Mouse (Mus musculus) MEL (cell line): ENCODE measurements around the gene Lrrn4cl.

Source experiments
- CTCF ChIP-seq, 3 experiments: IDR thresholded peaks in 2 of 3; conservative IDR thresholded peaks in 1 of 3; 2 replicates each; pipeline ENCODE4 v1.5.1; 2011 to 2012; ENCODE audit warnings: low read length in 3 of 3, low read depth in 2 of 3, mild to moderate bottlenecking in 2 of 3, improper control_type of control experiment in 1 of 3, inconsistent platforms in 1 of 3, mixed read lengths in 1 of 3, moderate library complexity in 1 of 3; ENCODE audit not compliant: control insufficient read depth in 1 of 3, insufficient read depth in 1 of 3, poor library complexity in 1 of 3, severe bottlenecking in 1 of 3
- EP300 ChIP-seq, 2 experiments: IDR thresholded peaks; 2 replicates each; pipeline ENCODE4 v1.6.1; 2011; ENCODE audit warnings: improper control_type of control experiment in 2 of 2, low read length in 2 of 2, low read depth in 1 of 2, mild to moderate bottlenecking in 1 of 2
- MAFK ChIP-seq: IDR thresholded peaks from 2 replicates; pipeline ENCODE4 v1.6.1; 2011; ENCODE audit warnings: low read depth, mild to moderate bottlenecking, low read length, improper control_type of control experiment, borderline replicate concordance
- MAZ ChIP-seq: IDR thresholded peaks from 2 replicates; pipeline ENCODE4 v1.6.1; 2012; ENCODE audit warnings: low read depth, mild to moderate bottlenecking, inconsistent platforms, low read length, improper control_type of control experiment
- MXI1 ChIP-seq: IDR thresholded peaks from 2 replicates; pipeline ENCODE4 v1.6.1; 2011; ENCODE audit warnings: mild to moderate bottlenecking, low read depth, low read length, improper control_type of control experiment
- NRF1 ChIP-seq: IDR thresholded peaks from 2 replicates; pipeline ENCODE4 v1.6.1; 2014; ENCODE audit warnings: low read depth, mild to moderate bottlenecking, inconsistent platforms, low read length, improper control_type of control experiment, moderate library complexity; ENCODE audit not compliant: poor library complexity, insufficient read depth, severe bottlenecking
- POLR2A ChIP-seq, 2 experiments: IDR thresholded peaks; 2 replicates each; pipeline ENCODE4 v1.6.1; 2011 to 2012; ENCODE audit warnings: low read length in 2 of 2, mild to moderate bottlenecking in 2 of 2, control low read depth in 1 of 2, improper control_type of control experiment in 1 of 2, low read depth in 1 of 2, moderate library complexity in 1 of 2; ENCODE audit not compliant: control insufficient read depth in 1 of 2, insufficient read depth in 1 of 2, poor library complexity in 1 of 2
- TAL1 ChIP-seq: IDR thresholded peaks from 2 replicates; pipeline ENCODE4 v1.6.1; 2012; ENCODE audit warnings: mild to moderate bottlenecking, inconsistent platforms, low read length, moderate library complexity, mixed read lengths
- USF2 ChIP-seq, 2 experiments: IDR thresholded peaks; 2 replicates each; pipeline ENCODE4 v1.6.1; 2011 to 2012; ENCODE audit warnings: improper control_type of control experiment in 2 of 2, low read length in 2 of 2, borderline replicate concordance in 1 of 2, inconsistent platforms in 1 of 2, low read depth in 1 of 2, mild to moderate bottlenecking in 1 of 2; ENCODE audit not compliant: insufficient read depth in 1 of 2
- ZKSCAN1 ChIP-seq: IDR thresholded peaks from 2 replicates; pipeline ENCODE4 v1.6.1; 2012; ENCODE audit warnings: low read depth, mild to moderate bottlenecking, inconsistent platforms, low read length, improper control_type of control experiment, moderate library complexity
- ZMIZ1 ChIP-seq: IDR thresholded peaks from 2 replicates; pipeline ENCODE4 v1.6.1; 2012; ENCODE audit warnings: low read depth, mild to moderate bottlenecking, inconsistent platforms, low read length, improper control_type of control experiment, moderate library complexity

GRCm38 (mm10) chr19:8886916-8887584, 36.5 kb downstream of the Lrrn4cl start:
- TF ChIP-seq CTCF (IDR thresholded peaks at IDR 0.05 in 2 of 3, conservative IDR thresholded peaks at IDR 0.05 in 1 of 3; ENCODE audit: control insufficient read depth in 1 of 3, insufficient read depth in 1 of 3, low read depth in 2 of 3, low read length in 3 of 3, poor library complexity in 1 of 3, severe bottlenecking in 1 of 3) (no peak), MAFK (no peak), NRF1 (no peak), USF2 (IDR thresholded peaks at IDR 0.05; ENCODE audit: borderline replicate concordance in 1 of 2, insufficient read depth in 1 of 2, low read depth in 1 of 2, low read length in 2 of 2) (no peak), EP300 (IDR thresholded peaks at IDR 0.05; ENCODE audit: low read depth in 1 of 2, low read length in 2 of 2) (no peak), MAZ (no peak), POLR2A (IDR thresholded peaks at IDR 0.05; ENCODE audit: control insufficient read depth in 1 of 2, insufficient read depth in 1 of 2, low read depth in 1 of 2, low read length in 2 of 2, poor library complexity in 1 of 2) (no peak; a peak in 2 of 4 replicates), MXI1 (no peak), ZMIZ1 (peak; percentile 67), ZKSCAN1 (no peak), TAL1 (no peak)
